Mouse (Mus musculus): ENCODE results near the gene Erc2. TPM values are rescaled to one million over a fixed set of nuclear protein-coding genes. Genes with fewer than 3 reads are reported as not detected.

Erc2 gene
- total and polyA plus RNA-seq, 2 experiments from 2014 or later = 94.0 to 119 TPM

- Histone ChIP-seq H3K9me3 (ENCODE audit: low read length) (no peaks in the 10 kb centered on the region), H3K27ac (ENCODE audit: low read depth, low read length) (no peak overlapping the region), H3K36me3 (ENCODE audit: insufficient read depth, low read length) (no peaks in the 10 kb centered on the region), H3K4me2 (ENCODE audit: low read depth, low read length, poor library complexity, severe bottlenecking) (no peak overlapping the region), H3K9ac (replicated peaks; ENCODE audit: low read length, poor library complexity, severe bottlenecking) (no peak overlapping the region), H3K27me3 (ENCODE audit: insufficient read depth, low read length) (no peaks in the 10 kb centered on the region), H3K4me1 (ENCODE audit: insufficient read depth, low read length) (no peaks in the 10 kb centered on the region), H3K4me3 (ENCODE audit: low read depth, low read length) (no peak overlapping the region)
- no peak for TF ChIP-seq CTCF (IDR thresholded peaks at IDR 0.05)
- no peak for DNase-seq (ENCODE audit: low spot score)
- no peak for ATAC-seq (ENCODE audit: low FRiP score)
- 88% methylated on average over 11 of the region's 11 CpGs for WGBS
Measured at GRCm38 (mm10) chr14:28420596-28420995, 798.4 kb downstream of the Erc2 start.

- no peak for TF ChIP-seq CTCF (IDR thresholded peaks at IDR 0.05)
- ATAC-seq (ENCODE audit: low FRiP score) (no peak), DNase-seq (ENCODE audit: low spot score) (no peak)
- Histone ChIP-seq H3K27me3 (ENCODE audit: insufficient read depth, low read length) (no peaks in the 10 kb centered on the region), H3K4me3 (ENCODE audit: low read depth, low read length) (no peak overlapping the region), H3K4me1 (ENCODE audit: insufficient read depth, low read length) (no peaks in the 10 kb centered on the region), H3K36me3 (ENCODE audit: insufficient read depth, low read length) (no peaks in the 10 kb centered on the region), H3K27ac (ENCODE audit: low read depth, low read length) (no peak overlapping the region), H3K4me2 (ENCODE audit: low read depth, low read length, poor library complexity, severe bottlenecking) (no peak overlapping the region), H3K9me3 (ENCODE audit: low read length) (no peaks in the 10 kb centered on the region), H3K9ac (replicated peaks; ENCODE audit: low read length, poor library complexity, severe bottlenecking) (no peak overlapping the region)
- WGBS = 71% methylated on average over 2 of the region's 2 CpGs
Measured at GRCm38 (mm10) chr14:28426610-28427009, 804.4 kb downstream of the Erc2 start.

DNA sequence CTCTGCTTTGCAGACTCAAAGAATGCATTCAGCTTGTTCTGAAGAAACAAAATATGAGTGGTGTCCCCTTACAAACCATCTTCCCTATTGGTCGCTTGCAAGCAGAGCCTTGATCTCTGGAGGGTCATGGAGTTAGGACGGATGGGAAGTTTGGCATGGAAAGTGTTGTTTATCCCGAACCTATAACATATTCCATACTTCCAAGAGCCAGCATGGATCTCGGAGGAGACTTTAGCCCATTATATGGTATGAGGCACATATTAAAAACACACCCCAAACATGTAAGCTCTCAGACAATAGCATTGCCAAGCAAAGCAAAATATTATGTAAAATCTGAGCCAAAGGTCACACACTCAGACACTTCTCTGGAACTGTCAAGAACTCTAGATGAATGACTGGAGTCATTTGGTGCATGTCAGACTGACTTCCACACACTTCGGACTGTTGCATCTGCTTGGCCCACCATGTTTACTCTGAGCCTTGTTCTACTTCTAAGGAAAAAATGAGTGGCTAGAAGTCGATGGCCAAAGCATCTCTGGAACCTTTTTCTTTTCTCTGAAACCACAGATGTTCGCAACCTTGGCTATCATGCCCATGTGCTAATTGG is 809.6 kb downstream of the Erc2 start:
- Histone ChIP-seq H3K9me3 (ENCODE audit: low read length) (no peaks in the 10 kb centered on the region), H3K27ac (ENCODE audit: low read depth, low read length) (no peak overlapping the region), H3K4me3 (ENCODE audit: low read depth, low read length) (no peak overlapping the region), H3K4me1 (ENCODE audit: insufficient read depth, low read length) (no peaks in the 10 kb centered on the region), H3K27me3 (ENCODE audit: insufficient read depth, low read length) (no peaks in the 10 kb centered on the region), H3K4me2 (ENCODE audit: low read depth, low read length, poor library complexity, severe bottlenecking) (no peak overlapping the region), H3K9ac (replicated peaks; ENCODE audit: low read length, poor library complexity, severe bottlenecking) (no peak overlapping the region), H3K36me3 (ENCODE audit: insufficient read depth, low read length) (no peaks in the 10 kb centered on the region)
- no peak for ATAC-seq (ENCODE audit: low FRiP score)
- WGBS = 84% methylated on average over 7 of the region's 7 CpGs
- no peak for DNase-seq (ENCODE audit: low spot score)
- TF ChIP-seq CTCF (IDR thresholded peaks at IDR 0.05) = no peak

GRCm38 (mm10) chr14:28434996-28435395 is 812.8 kb downstream of the Erc2 start:
- Histone ChIP-seq H3K4me1 (ENCODE audit: insufficient read depth, low read length) (no peaks in the 10 kb centered on the region), H3K36me3 (ENCODE audit: insufficient read depth, low read length) (no peaks in the 10 kb centered on the region), H3K4me3 (ENCODE audit: low read depth, low read length) (no peak overlapping the region), H3K9me3 (ENCODE audit: low read length) (no peaks in the 10 kb centered on the region), H3K4me2 (ENCODE audit: low read depth, low read length, poor library complexity, severe bottlenecking) (no peak overlapping the region), H3K27me3 (ENCODE audit: insufficient read depth, low read length) (no peaks in the 10 kb centered on the region), H3K9ac (replicated peaks; ENCODE audit: low read length, poor library complexity, severe bottlenecking) (no peak overlapping the region), H3K27ac (ENCODE audit: low read depth, low read length) (no peak overlapping the region)
- DNase-seq (ENCODE audit: low spot score) (no peak), ATAC-seq (ENCODE audit: low FRiP score) (no peak)
- WGBS = 70% methylated on average over 7 of the region's 7 CpGs
- TF ChIP-seq CTCF (IDR thresholded peaks at IDR 0.05) = no peak

GRCm38 (mm10) chr14:28439171-28439570 is 816.9 kb downstream of the Erc2 start:
- 86% methylated on average over 6 of the region's 6 CpGs for WGBS
- TF ChIP-seq CTCF (IDR thresholded peaks at IDR 0.05) = no peak

DNA sequence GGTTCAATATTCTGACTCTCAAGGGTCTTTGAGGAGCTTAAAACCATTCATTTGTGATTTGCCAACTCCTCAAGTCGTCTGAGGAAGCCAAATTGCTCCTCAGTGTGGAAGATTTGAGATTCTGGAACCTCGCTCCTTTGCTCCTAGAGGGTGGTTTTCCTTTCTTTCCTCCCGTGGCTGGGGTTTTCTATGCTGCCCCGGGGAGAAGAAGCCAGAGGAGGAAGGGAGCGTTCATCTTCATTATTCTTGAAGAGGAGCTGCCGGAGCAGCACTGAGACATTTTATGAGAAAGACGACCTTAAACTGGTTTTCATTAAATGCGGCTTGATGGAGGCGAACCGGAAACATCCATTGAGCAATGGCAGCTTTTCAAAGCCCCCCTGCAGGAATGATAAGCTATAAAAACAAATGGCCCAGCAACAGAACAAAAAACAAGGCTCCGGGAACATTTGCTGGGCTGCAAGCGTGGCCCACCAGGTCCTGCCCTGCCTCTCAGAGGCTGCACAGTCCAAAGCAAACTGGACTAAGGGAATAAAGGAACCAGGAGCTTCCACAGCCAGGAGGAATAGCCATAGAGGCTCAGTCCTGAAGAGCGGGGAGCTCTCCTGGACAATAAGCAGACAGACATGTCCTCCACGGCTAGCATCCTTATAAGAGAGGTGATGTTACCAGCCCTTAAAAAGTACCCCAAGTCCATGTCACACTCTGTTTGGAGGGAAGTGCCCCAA is 819.2 kb downstream of the Erc2 start:
- TF ChIP-seq CTCF (IDR thresholded peaks at IDR 0.05) = no peak
- peak; percentile 42 for DNase-seq (ENCODE audit: low spot score)
- ATAC-seq (ENCODE audit: low FRiP score) = no peak
- no peaks in the 10 kb centered on the region for H3K4me1 ChIP-seq (ENCODE audit: insufficient read depth, low read length)
- H3K9ac ChIP-seq (replicated peaks; ENCODE audit: low read length, poor library complexity, severe bottlenecking) = no peak overlapping the region
- H3K27me3 ChIP-seq (ENCODE audit: insufficient read depth, low read length) = no peaks in the 10 kb centered on the region
- H3K27ac ChIP-seq (ENCODE audit: low read depth, low read length) = 0 out of 2 replicates have a peak overlapping the region, but pooled peaks have one; percentile 6
- 30% methylated on average over 14 of the region's 14 CpGs for WGBS
- H3K4me2 ChIP-seq (ENCODE audit: low read depth, low read length, poor library complexity, severe bottlenecking) = no peak overlapping the region
- H3K36me3 ChIP-seq (ENCODE audit: insufficient read depth, low read length) = no peaks in the 10 kb centered on the region; the same call in 1 of the 2 replicates
- no peaks in the 10 kb centered on the region for H3K9me3 ChIP-seq (ENCODE audit: low read length)
- H3K4me3 ChIP-seq (ENCODE audit: low read depth, low read length) = no peak overlapping the region

More at GRCm38 (mm10) chr14:28439171-28439570, 816.9 kb downstream of the Erc2 start:
- no peak for DNase-seq (ENCODE audit: low spot score)
- Histone ChIP-seq H3K4me1 (ENCODE audit: insufficient read depth, low read length) (no peaks in the 10 kb centered on the region), H3K9me3 (ENCODE audit: low read length) (no peaks in the 10 kb centered on the region), H3K36me3 (ENCODE audit: insufficient read depth, low read length) (no peaks in the 10 kb centered on the region), H3K27me3 (ENCODE audit: insufficient read depth, low read length) (no peaks in the 10 kb centered on the region), H3K9ac (replicated peaks; ENCODE audit: low read length, poor library complexity, severe bottlenecking) (no peak overlapping the region), H3K4me2 (ENCODE audit: low read depth, low read length, poor library complexity, severe bottlenecking) (no peak overlapping the region), H3K27ac (ENCODE audit: low read depth, low read length) (no peak overlapping the region), H3K4me3 (ENCODE audit: low read depth, low read length) (no peak overlapping the region)
- ATAC-seq (ENCODE audit: low FRiP score) = no peak

All from midbrain, postnatal 0 days (tissue).